Mouse (Mus musculus) heart, adult 18-20 months (tissue): ENCODE measurements at regions not wholly inside any gene's neighbourhood (a gene's known extent, or its start where the extent isn't known, plus 50 kb on each side); places are given as distances from the start of the nearest gene placed in this dataset.

Experiments
- DNase-seq, 2 experiments: peaks; one replicate each; pipeline ENCODE4 v3.0.0; 2021 to 2022; ENCODE audit warnings: mixed read lengths in 1 of 2

GRCm38 (mm10) chr2:28349911-28350310 lies 96.7 kb upstream of the Ppp1r26 start:
- no peak for DNase-seq

DNA sequence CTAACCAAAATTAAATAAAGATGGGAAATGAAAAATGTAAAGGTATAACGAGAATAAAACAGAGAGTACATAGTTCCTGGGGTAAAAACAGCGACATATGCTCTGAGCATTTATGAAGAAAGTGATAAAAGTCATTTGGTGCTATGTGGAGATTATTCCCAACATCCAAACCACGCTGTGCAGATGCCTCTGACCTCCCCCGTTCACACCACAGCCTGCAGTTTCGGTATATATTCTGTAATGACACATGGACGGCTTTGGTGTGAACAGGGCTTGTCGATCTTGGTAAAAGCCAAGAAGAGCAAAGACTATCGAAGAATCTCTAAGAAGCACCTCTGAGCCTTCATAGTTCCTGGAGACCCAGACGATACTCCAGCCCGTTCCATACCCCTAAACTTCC lies 95.2 kb upstream of the Ppp1r26 start:
- no peak for DNase-seq

DNA sequence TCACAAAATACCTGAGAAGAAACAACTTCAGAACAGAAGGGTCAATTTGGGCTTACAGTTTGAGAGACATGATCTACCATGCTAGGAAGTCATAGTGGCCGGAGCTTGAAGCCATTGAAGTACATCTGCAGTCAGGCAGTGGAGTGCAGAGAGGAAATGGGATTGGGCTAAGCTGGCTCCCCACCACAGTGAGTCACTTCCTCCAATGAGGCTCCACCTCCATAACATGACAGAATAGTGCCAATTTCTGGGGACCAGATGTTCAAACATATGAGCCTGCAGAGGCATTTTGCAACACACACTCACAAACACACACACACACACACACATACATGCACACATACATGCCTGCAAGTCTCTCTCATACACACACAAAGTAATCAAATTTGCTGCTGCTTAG lies 93.7 kb upstream of the Ppp1r26 start:
- DNase-seq: peak in 1 of 2 experiments; percentile 16

- DNase-seq: no peak
Observed at GRCm38 (mm10) chr2:28362199-28362598, 84.4 kb upstream of the Ppp1r26 start.

DNA sequence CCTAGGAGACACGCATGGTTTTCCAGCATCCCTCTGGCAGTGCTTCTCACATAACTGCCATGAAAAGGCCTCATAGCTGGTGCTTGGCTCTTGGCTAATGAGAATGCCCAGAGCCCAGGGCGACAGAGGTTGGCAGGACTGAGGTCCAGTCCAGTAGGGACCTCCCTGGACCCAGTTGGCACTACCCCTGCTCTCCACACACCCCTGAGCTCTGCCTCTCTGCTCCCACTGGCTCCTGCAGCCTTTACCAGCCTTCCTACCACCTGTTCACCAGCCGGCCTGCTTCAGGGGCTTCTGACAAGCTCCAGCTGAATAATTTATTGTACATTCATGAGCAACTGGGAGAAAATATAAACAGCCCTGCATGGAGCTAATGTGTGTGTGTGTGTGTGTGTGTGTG lies 82.0 kb upstream of the Ppp1r26 start:
- no peak for DNase-seq

- DNase-seq: no peak
Observed at GRCm38 (mm10) chr2:28365756-28366155, 80.8 kb upstream of the Ppp1r26 start.

GRCm38 (mm10) chr2:28374838-28375237 lies 71.8 kb upstream of the Ppp1r26 start:
- peak; percentile 54 to 79 for DNase-seq

GRCm38 (mm10) chr2:28377948-28378822 lies 68.4 kb upstream of the Ppp1r26 start:
- DNase-seq: no peak

DNA sequence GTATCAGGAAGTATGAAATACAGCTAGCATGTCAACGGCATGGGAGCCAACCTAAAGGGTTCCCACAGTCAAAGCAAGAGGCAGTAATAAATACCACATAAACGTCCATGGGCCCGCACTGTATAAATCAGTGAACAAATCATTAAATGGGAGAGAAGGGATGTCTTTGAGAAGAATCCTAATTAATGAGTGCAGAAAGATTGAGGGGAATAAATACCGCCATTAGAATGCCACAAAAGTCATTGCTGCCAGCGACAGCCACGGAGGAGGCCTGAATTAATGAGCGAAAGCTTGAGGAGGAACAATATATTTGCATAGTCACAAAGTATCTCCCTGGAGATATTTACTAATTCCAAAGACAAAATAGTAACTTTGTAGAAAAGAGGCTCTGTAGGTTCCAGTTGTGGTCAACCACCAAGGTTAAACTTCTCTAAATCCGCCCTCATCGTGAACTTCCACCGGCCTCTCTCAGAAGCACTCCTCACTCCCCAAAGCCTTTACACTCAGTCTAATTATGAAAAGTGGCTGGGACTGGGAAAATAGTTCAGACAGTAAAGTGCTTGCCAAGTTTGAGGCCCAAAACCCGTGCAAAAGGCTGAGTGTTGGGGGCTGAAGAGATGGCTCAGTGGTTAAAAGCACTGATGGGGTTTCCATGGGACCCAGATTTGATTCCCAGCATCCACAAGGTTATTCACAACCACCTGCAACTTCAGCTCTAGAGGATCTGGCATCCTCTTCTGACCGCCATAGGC lies 64.4 kb upstream of the Ppp1r26 start:
- no peak for DNase-seq

DNA sequence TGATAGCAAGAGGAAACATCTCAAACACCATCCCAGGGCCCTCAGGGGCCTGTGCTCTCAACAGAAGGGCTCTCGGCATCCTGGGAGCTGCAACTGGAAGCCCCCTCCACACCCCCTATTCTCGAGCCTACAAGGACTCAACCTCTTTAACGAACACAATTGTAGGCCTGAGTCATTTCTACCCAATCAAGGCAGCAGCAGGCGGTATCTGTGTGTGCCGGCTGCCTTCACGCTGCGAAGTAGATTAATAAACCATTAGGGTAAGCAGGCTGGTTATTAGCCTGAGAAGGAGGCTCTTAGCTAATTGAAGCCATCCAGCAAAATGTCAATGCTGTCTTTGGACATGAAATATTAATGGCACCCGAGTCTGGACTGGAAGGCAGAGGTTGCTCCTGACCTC lies 61.7 kb upstream of the Ppp1r26 start:
- no peak for DNase-seq

GRCm38 (mm10) chr2:28386784-28387183 lies 59.8 kb upstream of the Ppp1r26 start:
- no peak for DNase-seq

DNA sequence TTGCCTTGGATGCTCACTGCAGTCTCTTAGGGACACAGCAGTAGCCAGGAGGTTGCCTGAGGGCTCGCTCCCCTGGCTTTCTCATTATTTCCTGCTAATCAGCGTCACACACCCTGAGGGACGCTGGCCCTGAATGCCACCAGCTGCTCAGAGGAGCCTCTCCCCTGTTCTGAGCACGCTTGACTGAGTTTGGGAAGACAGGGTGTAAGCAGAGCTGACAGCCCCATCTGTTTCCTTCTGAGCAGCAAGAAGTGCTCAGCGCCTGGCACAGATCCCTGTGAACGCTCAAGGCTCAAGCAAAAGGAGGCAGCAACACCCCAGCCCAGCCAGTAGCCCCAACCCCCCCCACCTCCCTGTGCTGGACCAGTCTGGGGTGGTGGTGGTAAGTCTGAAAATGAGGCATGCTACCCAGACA lies 59.2 kb upstream of the Ppp1r26 start:
- peak; percentile 17 to 42 for DNase-seq

- no peak for DNase-seq
Observed at GRCm38 (mm10) chr2:28387926-28388325, 58.7 kb upstream of the Ppp1r26 start.

GRCm38 (mm10) chr2:28389703-28390102 lies 56.9 kb upstream of the Ppp1r26 start:
- no peak for DNase-seq

DNA sequence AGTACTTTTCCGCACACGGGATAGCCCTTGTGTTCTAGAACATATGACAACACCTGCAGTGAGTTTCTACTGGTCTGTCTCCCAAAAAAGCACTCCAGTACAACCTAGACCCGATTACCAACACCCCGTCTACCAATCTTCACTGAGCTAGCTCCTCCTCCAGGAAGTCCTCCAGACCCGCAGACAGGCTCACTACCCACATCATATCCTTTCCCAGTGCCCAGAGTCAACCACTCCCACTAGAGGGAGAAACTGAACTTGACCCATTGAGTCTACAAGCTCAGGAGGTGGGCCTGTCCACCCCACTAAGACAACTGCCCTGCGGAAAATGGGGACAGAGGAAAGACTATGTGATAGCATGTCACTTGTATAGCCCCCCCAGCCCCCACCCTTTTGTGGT lies 51.2 kb upstream of the Ppp1r26 start:
- DNase-seq: no peak
